Mouse (Mus musculus) neural tube, embryonic 11.5 days (tissue): ENCODE results near the gene Rpl41. TPM values are rescaled to one million over a fixed set of nuclear protein-coding genes. Genes with fewer than 3 reads are reported as not detected.

Experiments
- ATAC-seq: fragments of 200-750 bp; cut with Nextera tagmentation; 2 replicates; pipeline ENCODE4 v1.8.0; 2017; ENCODE audit warnings: moderate number of reproducible peaks, mild to moderate bottlenecking, moderate TSS enrichment, moderate library complexity; ENCODE audit not compliant: insufficient read depth, low FRiP score, low TSS enrichment
- DNase-seq: peaks from one replicate; pipeline ENCODE4 v3.0.0-alpha.2; 2015; ENCODE audit warnings: low spot score
- H3K27ac ChIP-seq: fragments of 300-500 bp; sonication (generic); 2 replicates; pipeline ENCODE4 v1.5.1; 2014; ENCODE audit warnings: low read depth, mild to moderate bottlenecking, low read length
- H3K27me3 ChIP-seq: fragments of 300-500 bp; sonication (generic); 2 replicates; pipeline ENCODE4 v1.6.1; 2014; ENCODE audit warnings: mild to moderate bottlenecking, low read length, mixed read lengths; ENCODE audit not compliant: control insufficient read depth, insufficient read depth
- H3K36me3 ChIP-seq: fragments of 300-500 bp; sonication (generic); 2 replicates; pipeline ENCODE4 v1.6.1; 2014; ENCODE audit warnings: mild to moderate bottlenecking, low read length, moderate library complexity, mixed read lengths; ENCODE audit not compliant: control insufficient read depth, insufficient read depth
- H3K4me1 ChIP-seq: fragments of 300-500 bp; sonication (generic); 2 replicates; pipeline ENCODE4 v1.6.1; 2014; ENCODE audit warnings: low read length, mixed read lengths; ENCODE audit not compliant: control insufficient read depth, insufficient read depth
- H3K4me2 ChIP-seq: fragments of 300-500 bp; sonication (generic); 2 replicates; pipeline ENCODE4 v1.6.1; 2014; ENCODE audit warnings: low read depth, mild to moderate bottlenecking, moderate library complexity
- H3K4me3 ChIP-seq: fragments of 300-500 bp; sonication (generic); 2 replicates; pipeline ENCODE4 v1.5.1; 2014; ENCODE audit warnings: low read depth, low read length
- H3K9ac ChIP-seq: fragments of 300-500 bp; sonication (generic); 2 replicates; pipeline ENCODE4 v1.6.1; 2014; ENCODE audit warnings: mild to moderate bottlenecking, low read length
- H3K9me3 ChIP-seq: fragments of 300-500 bp; sonication (generic); 2 replicates; pipeline ENCODE4 v1.6.1; 2016; ENCODE audit warnings: low read length; ENCODE audit not compliant: control insufficient read depth
- WGBS: fragments of 180-500 bp; shearing (Covaris S2); extraction: QIAGEN DNeasy Blood & Tissue Kit; methylation state at CpG from one replicate; pipeline ENCODE4 v1.1.7; 2014; 5-methylcytosine and 5-hydroxymethylcytosine counted together
- polyA plus RNA-seq: library from polyadenylated mRNA; unstranded; fragments of >200 nt; fragmentation: Nextera tagmentation; extraction: Ambion mirVana; gene quantifications from 2 replicates; pipeline ENCODE4 v1.2.1, GENCODE M21; 2014

The Rpl41 gene
- polyA plus RNA-seq, 1 experiment from 2014 or later: 3,132 TPM

GRCm38 (mm10) chr10:128524111-128524731 lies 24.9 kb downstream of the Rpl41 start:
- peak overlapping the region; percentile 74 for H3K4me3 ChIP-seq
- H3K4me2 ChIP-seq: peak overlapping the region; percentile 99
- 0 out of 2 replicates have a peak, but pooled peaks cover 2% of the 10 kb centered on the region for H3K27me3 ChIP-seq
- peak overlapping the region; percentile 62; the same call in 1 of the 2 replicates for H3K27ac ChIP-seq
- H3K4me1 ChIP-seq: 0 out of 2 replicates have a peak, but pooled peaks cover 2% of the 10 kb centered on the region
- H3K9me3 ChIP-seq: no peaks in the 10 kb centered on the region
- WGBS: 6% methylated on average over 11 of the region's 11 CpGs
- 0 out of 2 replicates have a peak, but pooled peaks cover 3% of the 10 kb centered on the region for H3K36me3 ChIP-seq
- DNase-seq: peak; percentile 42
- H3K9ac ChIP-seq: peak overlapping the region; percentile 75
- ATAC-seq: no peak

GRCm38 (mm10) chr10:128522351-128522750 lies 26.8 kb downstream of the Rpl41 start:
- 0 out of 2 replicates have a peak, but pooled peaks cover 5% of the 10 kb centered on the region for H3K36me3 ChIP-seq
- H3K9ac ChIP-seq: no peak overlapping the region
- H3K27me3 ChIP-seq: peaks cover 4% of the 10 kb centered on the region
- no peaks in the 10 kb centered on the region; the same call in 1 of the 2 replicates for H3K9me3 ChIP-seq
- 74% methylated on average over 6 of the region's 6 CpGs for WGBS
- H3K27ac ChIP-seq: no peak overlapping the region
- 0 out of 2 replicates have a peak, but pooled peaks cover 2% of the 10 kb centered on the region for H3K4me1 ChIP-seq
- no peak overlapping the region for H3K4me3 ChIP-seq
- DNase-seq (no peak), ATAC-seq (no peak)
- no peak overlapping the region for H3K4me2 ChIP-seq

- Histone ChIP-seq H3K9me3 (no peaks in the 10 kb centered on the region; the same call in 1 of the 2 replicates), H3K4me2 (no peak overlapping the region), H3K27ac (no peak overlapping the region), H3K9ac (no peak overlapping the region), H3K4me1 (0 out of 2 replicates have a peak, but pooled peaks cover 2% of the 10 kb centered on the region), H3K4me3 (no peak overlapping the region), H3K36me3 (0 out of 2 replicates have a peak, but pooled peaks cover 5% of the 10 kb centered on the region), H3K27me3 (peaks cover 15% of the 10 kb centered on the region)
- WGBS: 85% methylated on average over 16 of the region's 16 CpGs
- DNase-seq: no peak
- no peak for ATAC-seq
These were observed 28.5 kb downstream of the Rpl41 start for GRCm38 (mm10) chr10:128520591-128520990.

GRCm38 (mm10) chr10:128518833-128519232 lies 30.3 kb downstream of the Rpl41 start:
- H3K4me1 ChIP-seq: no peaks in the 10 kb centered on the region
- H3K27ac ChIP-seq: no peak overlapping the region
- no peak overlapping the region; the same call in 1 of the 2 replicates for H3K9ac ChIP-seq
- 75% methylated on average over 7 of the region's 7 CpGs for WGBS
- DNase-seq (peak; percentile 30), ATAC-seq (no peak)
- no peaks in the 10 kb centered on the region; the same call in 1 of the 2 replicates for H3K9me3 ChIP-seq
- no peak overlapping the region for H3K4me2 ChIP-seq
- no peak overlapping the region for H3K4me3 ChIP-seq
- 0 out of 2 replicates have a peak, but pooled peaks cover 7% of the 10 kb centered on the region for H3K36me3 ChIP-seq
- H3K27me3 ChIP-seq: peaks cover 13% of the 10 kb centered on the region

- peaks cover 13% of the 10 kb centered on the region for H3K27me3 ChIP-seq
- no peak for ATAC-seq
These were observed 32.4 kb downstream of the Rpl41 start for GRCm38 (mm10) chr10:128516677-128517076.

GRCm38 (mm10) chr10:128516029-128516428 lies 33.1 kb downstream of the Rpl41 start:
- peaks cover 13% of the 10 kb centered on the region for H3K27me3 ChIP-seq

More at GRCm38 (mm10) chr10:128516677-128517076, 32.4 kb downstream of the Rpl41 start:
- no peaks in the 10 kb centered on the region for H3K4me1 ChIP-seq
- WGBS: 15% methylated on average over 6 of the region's 6 CpGs
- no peaks in the 10 kb centered on the region; the same call in 1 of the 2 replicates for H3K9me3 ChIP-seq
- H3K9ac ChIP-seq: no peak overlapping the region
- H3K36me3 ChIP-seq: 0 out of 2 replicates have a peak, but pooled peaks cover 7% of the 10 kb centered on the region
- H3K4me2 ChIP-seq: no peak overlapping the region
- H3K27ac ChIP-seq: no peak overlapping the region
- no peak overlapping the region for H3K4me3 ChIP-seq
- no peak for DNase-seq

GRCm38 (mm10) chr10:128515044-128515443 lies 34.1 kb downstream of the Rpl41 start:
- H3K27me3 ChIP-seq: peaks cover 13% of the 10 kb centered on the region
- ATAC-seq: no peak
- H3K36me3 ChIP-seq: 0 out of 2 replicates have a peak, but pooled peaks cover 6% of the 10 kb centered on the region

More at GRCm38 (mm10) chr10:128516029-128516428, 33.1 kb downstream of the Rpl41 start:
- no peaks in the 10 kb centered on the region for H3K4me1 ChIP-seq
- H3K36me3 ChIP-seq: 0 out of 2 replicates have a peak, but pooled peaks cover 7% of the 10 kb centered on the region
- DNase-seq (no peak), ATAC-seq (no peak)
- no peak overlapping the region for H3K4me3 ChIP-seq
- H3K4me2 ChIP-seq: no peak overlapping the region
- 10% methylated on average over 20 of the region's 20 CpGs for WGBS
- H3K27ac ChIP-seq: no peak overlapping the region
- H3K9ac ChIP-seq: no peak overlapping the region
- H3K9me3 ChIP-seq: no peaks in the 10 kb centered on the region; the same call in 1 of the 2 replicates

GRCm38 (mm10) chr10:128511761-128512160 lies 37.3 kb downstream of the Rpl41 start:
- 0 out of 2 replicates have a peak, but pooled peaks cover 4% of the 10 kb centered on the region for H3K36me3 ChIP-seq
- ATAC-seq: no peak
- no peak overlapping the region for H3K4me3 ChIP-seq

More at GRCm38 (mm10) chr10:128515044-128515443, 34.1 kb downstream of the Rpl41 start:
- H3K27ac ChIP-seq: no peak overlapping the region
- H3K9ac ChIP-seq: no peak overlapping the region
- 87% methylated on average over 4 of the region's 4 CpGs for WGBS
- no peaks in the 10 kb centered on the region for H3K4me1 ChIP-seq
- DNase-seq: no peak
- H3K4me2 ChIP-seq: no peak overlapping the region
- no peak overlapping the region for H3K4me3 ChIP-seq
- H3K9me3 ChIP-seq: no peaks in the 10 kb centered on the region; the same call in 1 of the 2 replicates

More at GRCm38 (mm10) chr10:128511761-128512160, 37.3 kb downstream of the Rpl41 start:
- Histone ChIP-seq H3K27me3 (peaks cover 6% of the 10 kb centered on the region; the same call in 1 of the 2 replicates), H3K9ac (no peak overlapping the region), H3K4me2 (no peak overlapping the region), H3K27ac (no peak overlapping the region), H3K9me3 (no peaks in the 10 kb centered on the region), H3K4me1 (no peaks in the 10 kb centered on the region)
- DNase-seq: no peak
- 86% methylated on average over 12 of the region's 12 CpGs for WGBS
